Mouse (Mus musculus): ENCODE measurements around the gene Gjc2. TPM values are rescaled to one million over a fixed set of nuclear protein-coding genes. Genes with fewer than 3 reads are reported as not detected.

The Gjc2 gene
- polyA plus RNA-seq, 1 experiment from 2014 or later: 0.55 TPM

- ATAC-seq (replicated peaks; ENCODE audit: low FRiP score, low TSS enrichment, low read depth) (no peak), DNase-seq (ENCODE audit: low spot score) (no peak)
- no peak overlapping the region for H3K27ac ChIP-seq (ENCODE audit: low read depth)
- H3K36me3 ChIP-seq (ENCODE audit: control insufficient read depth, insufficient read depth, low read length): no peaks in the 10 kb centered on the region
- peaks cover 15% of the 10 kb centered on the region for H3K27me3 ChIP-seq (replicated peaks; ENCODE audit: control insufficient read depth, insufficient read depth, low read length)
- H3K9me3 ChIP-seq (ENCODE audit: control insufficient read depth, low read length): no peaks in the 10 kb centered on the region
- WGBS: 70% methylated on average over 4 of the region's 4 CpGs
- H3K4me2 ChIP-seq (ENCODE audit: low read length): no peak overlapping the region
- H3K4me3 ChIP-seq (ENCODE audit: low read depth, low read length): no peak overlapping the region
- H3K9ac ChIP-seq (ENCODE audit: low read length): no peak overlapping the region
- H3K4me1 ChIP-seq (replicated peaks; ENCODE audit: control insufficient read depth, insufficient read depth, low read length): no peaks in the 10 kb centered on the region
Measured at GRCm38 (mm10) chr11:59170549-59170948, 12.5 kb downstream of the Gjc2 start.

- Histone ChIP-seq H3K27me3 (replicated peaks; ENCODE audit: control insufficient read depth, insufficient read depth, low read length) (peaks cover 8% of the 10 kb centered on the region), H3K36me3 (ENCODE audit: control insufficient read depth, insufficient read depth, low read length) (no peaks in the 10 kb centered on the region), H3K9me3 (ENCODE audit: control insufficient read depth, low read length) (no peaks in the 10 kb centered on the region), H3K4me3 (ENCODE audit: low read depth, low read length) (no peak overlapping the region), H3K27ac (ENCODE audit: low read depth) (no peak overlapping the region), H3K9ac (ENCODE audit: low read length) (no peak overlapping the region), H3K4me2 (ENCODE audit: low read length) (no peak overlapping the region), H3K4me1 (replicated peaks; ENCODE audit: control insufficient read depth, insufficient read depth, low read length) (no peaks in the 10 kb centered on the region)
- 50% methylated on average over 3 of the region's 3 CpGs for WGBS
- ATAC-seq (replicated peaks; ENCODE audit: low FRiP score, low TSS enrichment, low read depth): no peak
- no peak for DNase-seq (ENCODE audit: low spot score)
Measured at GRCm38 (mm10) chr11:59169807-59170206, 13.2 kb downstream of the Gjc2 start.

DNA sequence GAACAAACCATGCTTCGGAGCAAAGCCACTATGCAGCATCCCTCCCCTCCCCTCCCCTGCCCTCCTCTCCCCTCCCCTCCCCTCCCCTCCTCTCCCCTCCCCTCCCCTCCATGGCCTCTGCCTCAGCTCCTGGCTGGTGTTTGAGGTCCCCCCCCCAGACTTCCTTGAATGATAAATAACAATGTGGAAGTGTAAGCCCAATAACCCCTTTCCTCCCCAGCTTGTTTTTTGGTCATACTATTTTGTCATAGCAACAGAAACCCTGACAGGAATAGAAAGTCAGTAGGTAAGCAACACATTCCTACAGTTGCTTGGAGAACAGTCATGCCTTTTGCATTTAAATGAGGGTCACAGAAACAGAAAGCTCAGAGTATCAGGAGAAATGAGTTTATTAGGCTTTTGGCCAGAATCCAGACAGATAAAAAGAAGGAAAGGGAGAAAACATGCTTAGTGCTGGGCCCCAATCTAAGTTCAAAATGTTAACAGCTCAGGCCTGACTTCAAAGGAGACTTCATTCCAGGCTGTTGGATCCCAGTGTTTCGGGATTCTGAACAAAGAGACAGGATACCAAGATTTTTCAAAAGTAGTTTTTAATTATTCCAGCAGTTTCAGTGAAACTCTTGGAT lies 17.3 kb downstream of the Gjc2 start:
- Histone ChIP-seq H3K4me2 (ENCODE audit: low read length) (no peak overlapping the region), H3K9me3 (ENCODE audit: control insufficient read depth, low read length) (no peaks in the 10 kb centered on the region), H3K4me1 (replicated peaks; ENCODE audit: control insufficient read depth, insufficient read depth, low read length) (peaks cover 10% of the 10 kb centered on the region), H3K36me3 (ENCODE audit: control insufficient read depth, insufficient read depth, low read length) (no peaks in the 10 kb centered on the region), H3K27me3 (replicated peaks; ENCODE audit: control insufficient read depth, insufficient read depth, low read length) (no peaks in the 10 kb centered on the region), H3K9ac (ENCODE audit: low read length) (no peak overlapping the region), H3K27ac (ENCODE audit: low read depth) (no peak overlapping the region), H3K4me3 (ENCODE audit: low read depth, low read length) (no peak overlapping the region)
- 64% methylated on average over 2 of the region's 2 CpGs for WGBS
- DNase-seq (ENCODE audit: low spot score): no peak
- no peak for ATAC-seq (replicated peaks; ENCODE audit: low FRiP score, low TSS enrichment, low read depth)

DNA sequence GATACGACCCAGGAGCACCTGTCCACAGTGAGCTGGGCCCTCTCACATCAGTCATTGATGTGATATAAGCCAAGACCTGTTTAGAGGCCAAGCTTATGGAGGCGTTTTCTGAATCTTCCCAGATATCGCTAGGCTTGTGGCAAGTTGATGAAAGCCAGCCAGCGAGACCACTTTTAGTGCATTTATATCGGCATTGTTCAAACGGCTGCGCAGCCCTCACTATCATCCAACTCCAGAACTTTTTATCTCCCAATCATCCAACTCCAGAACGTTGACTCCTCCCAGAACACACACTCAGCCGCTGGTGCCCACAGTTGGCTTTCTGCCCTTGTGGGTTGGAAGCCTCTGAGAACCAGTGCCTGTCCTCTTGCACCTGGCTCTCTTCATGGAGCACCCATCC lies 18.6 kb downstream of the Gjc2 start:
- 74% methylated on average over 9 of the region's 9 CpGs for WGBS
- no peak for DNase-seq (ENCODE audit: low spot score)
- Histone ChIP-seq H3K27ac (ENCODE audit: low read depth) (peak overlapping the region; percentile 98), H3K4me2 (ENCODE audit: low read length) (peak overlapping the region; percentile 79), H3K4me1 (replicated peaks; ENCODE audit: control insufficient read depth, insufficient read depth, low read length) (peaks cover 10% of the 10 kb centered on the region), H3K27me3 (replicated peaks; ENCODE audit: control insufficient read depth, insufficient read depth, low read length) (no peaks in the 10 kb centered on the region), H3K36me3 (ENCODE audit: control insufficient read depth, insufficient read depth, low read length) (no peaks in the 10 kb centered on the region), H3K9me3 (ENCODE audit: control insufficient read depth, low read length) (no peaks in the 10 kb centered on the region), H3K4me3 (ENCODE audit: low read depth, low read length) (peak overlapping the region; percentile 73; the same call in 1 of the 2 replicates), H3K9ac (ENCODE audit: low read length) (no peak overlapping the region)
- ATAC-seq (replicated peaks; ENCODE audit: low FRiP score, low TSS enrichment, low read depth): no peak

DNA sequence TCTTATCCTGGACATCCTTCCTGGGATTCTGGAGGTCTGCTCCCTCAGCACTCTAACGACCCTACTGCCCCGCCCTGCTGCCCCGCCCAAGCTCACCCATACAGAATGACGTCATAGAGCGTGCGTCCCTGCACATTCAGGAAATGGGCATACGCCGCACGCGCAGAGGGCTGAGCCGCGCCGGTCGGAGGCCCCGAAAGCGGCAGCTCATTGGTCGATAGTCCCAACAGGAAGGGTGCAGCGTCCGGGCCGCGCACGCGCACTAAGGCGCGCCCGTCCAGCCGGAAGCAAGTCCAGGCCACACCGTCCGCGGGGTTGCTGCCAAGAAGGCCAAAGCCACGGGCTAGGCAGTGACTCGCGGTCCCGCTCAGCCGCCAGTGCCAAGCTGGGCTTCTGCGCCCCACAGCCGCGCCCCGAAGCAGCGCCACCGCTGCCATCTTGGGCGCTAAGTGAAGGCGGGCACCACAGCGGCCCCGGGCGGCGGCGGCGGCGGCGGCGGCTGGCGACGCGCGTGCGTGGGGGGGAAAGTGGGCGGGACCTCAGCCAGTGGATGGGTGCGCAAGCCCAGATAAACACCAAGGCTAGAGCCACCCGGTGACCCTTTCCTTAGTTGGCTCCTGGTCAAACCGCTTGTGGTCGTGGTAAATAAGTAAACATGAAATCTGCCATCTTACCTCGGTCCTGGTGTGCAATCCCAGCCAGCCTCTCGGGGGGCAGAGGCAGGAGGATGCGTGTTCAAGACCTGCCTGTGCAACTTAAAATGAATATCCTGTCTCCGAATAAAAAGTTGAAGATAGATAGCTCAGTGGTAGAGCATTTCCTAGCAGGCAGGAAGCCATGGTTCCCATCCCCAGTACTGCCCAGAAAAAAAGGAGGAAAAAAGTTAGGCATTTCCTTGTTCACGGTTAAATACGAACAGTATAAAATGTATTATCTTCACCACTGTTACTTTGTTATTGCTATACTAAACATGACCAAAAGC lies 19.5 kb downstream of the Gjc2 start, which contains the start of gene Iba57:
Gene Iba57, minus strand, starts transcription at position 485 of the 982 bp plus-strand sequence.
- WGBS: 2% methylated on average over 68 of the region's 68 CpGs

DNA sequence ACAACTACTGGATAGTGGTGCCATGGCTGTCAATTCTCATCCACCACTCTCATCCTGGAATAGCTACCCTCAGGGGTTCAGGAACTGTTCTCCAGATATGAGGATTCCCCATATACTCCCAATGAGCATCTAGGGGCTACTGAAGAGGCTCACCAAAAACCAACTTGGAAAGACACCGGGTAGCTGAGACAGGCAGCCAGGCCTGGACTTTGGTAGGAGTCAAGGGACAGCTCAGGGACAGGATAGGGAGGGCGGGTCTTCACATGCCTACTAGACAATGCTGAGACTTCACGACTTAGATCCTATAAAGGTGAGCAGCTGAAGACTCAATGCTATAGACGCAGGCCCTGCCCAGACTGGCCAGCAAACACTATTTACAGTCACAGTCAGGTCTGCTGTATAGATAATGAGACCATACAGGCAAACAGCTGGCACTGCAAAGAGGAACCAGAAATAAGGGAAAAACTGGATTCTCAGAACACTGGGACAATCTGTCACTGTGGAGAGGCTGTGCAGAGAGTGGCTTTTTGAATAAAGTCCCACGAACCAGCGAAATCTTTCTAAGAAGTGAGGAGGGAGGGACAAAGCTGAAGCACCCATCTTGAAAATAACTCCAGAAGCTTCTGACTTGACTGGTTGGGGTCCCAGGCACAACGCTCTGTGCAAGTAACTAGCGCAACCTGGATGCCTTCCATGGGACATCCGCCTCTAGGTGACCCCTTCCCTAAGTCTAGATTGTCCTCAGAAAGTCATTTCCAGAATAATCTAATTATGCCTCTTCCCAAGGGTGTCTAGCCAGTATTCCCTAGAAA lies 20.4 kb downstream of the Gjc2 start:
- Histone ChIP-seq H3K4me3 (ENCODE audit: low read depth, low read length) (peak overlapping the region; percentile 73), H3K4me2 (ENCODE audit: low read length) (peak overlapping the region; percentile 79)

More for the DNA sequence above, 19.5 kb downstream of the Gjc2 start, which contains the start of gene Iba57:
- Histone ChIP-seq H3K9ac (ENCODE audit: low read length) (peak within 1 kb of the TSS; percentile 87), H3K4me3 (ENCODE audit: low read depth, low read length) (peak within 1 kb of the TSS; percentile 73), H3K36me3 (ENCODE audit: control insufficient read depth, insufficient read depth, low read length) (no peaks in the 10 kb centered on the region), H3K4me1 (replicated peaks; ENCODE audit: control insufficient read depth, insufficient read depth, low read length) (peaks cover 10% of the 10 kb centered on the region), H3K27ac (ENCODE audit: low read depth) (peak within 1 kb of the TSS; percentile 98), H3K9me3 (ENCODE audit: control insufficient read depth, low read length) (no peaks in the 10 kb centered on the region), H3K4me2 (ENCODE audit: low read length) (peak within 1 kb of the TSS; percentile 79), H3K27me3 (replicated peaks; ENCODE audit: control insufficient read depth, insufficient read depth, low read length) (no peaks in the 10 kb centered on the region)
- ATAC-seq (replicated peaks; ENCODE audit: low FRiP score, low TSS enrichment, low read depth) (peak; percentile 99), DNase-seq (ENCODE audit: low spot score) (peak; percentile 98)

GRCm38 (mm10) chr11:59161398-59161797 lies 21.6 kb downstream of the Gjc2 start:
- H3K4me1 ChIP-seq (replicated peaks; ENCODE audit: control insufficient read depth, insufficient read depth, low read length): peaks cover 10% of the 10 kb centered on the region
- H3K27ac ChIP-seq (ENCODE audit: low read depth): no peak overlapping the region
- no peak overlapping the region for H3K4me2 ChIP-seq (ENCODE audit: low read length)
- no peak overlapping the region for H3K4me3 ChIP-seq (ENCODE audit: low read depth, low read length)
- ATAC-seq (replicated peaks; ENCODE audit: low FRiP score, low TSS enrichment, low read depth) (no peak), DNase-seq (ENCODE audit: low spot score) (no peak)
- no peaks in the 10 kb centered on the region for H3K9me3 ChIP-seq (ENCODE audit: control insufficient read depth, low read length)
- peaks cover 13% of the 10 kb centered on the region for H3K36me3 ChIP-seq (ENCODE audit: control insufficient read depth, insufficient read depth, low read length)
- WGBS: 69% methylated on average over 5 of the region's 5 CpGs
- H3K27me3 ChIP-seq (replicated peaks; ENCODE audit: control insufficient read depth, insufficient read depth, low read length): no peaks in the 10 kb centered on the region
- no peak overlapping the region for H3K9ac ChIP-seq (ENCODE audit: low read length)

More for the DNA sequence above, 20.4 kb downstream of the Gjc2 start:
- peak overlapping the region; percentile 87 for H3K9ac ChIP-seq (ENCODE audit: low read length)
- DNase-seq (ENCODE audit: low spot score) (no peak), ATAC-seq (replicated peaks; ENCODE audit: low FRiP score, low TSS enrichment, low read depth) (peak; percentile 1; the same call in 1 of the 2 replicates)
- H3K4me1 ChIP-seq (replicated peaks; ENCODE audit: control insufficient read depth, insufficient read depth, low read length): peaks cover 10% of the 10 kb centered on the region
- peaks cover 7% of the 10 kb centered on the region for H3K36me3 ChIP-seq (ENCODE audit: control insufficient read depth, insufficient read depth, low read length)
- no peaks in the 10 kb centered on the region for H3K27me3 ChIP-seq (replicated peaks; ENCODE audit: control insufficient read depth, insufficient read depth, low read length)
- H3K9me3 ChIP-seq (ENCODE audit: control insufficient read depth, low read length): no peaks in the 10 kb centered on the region
- WGBS: 56% methylated on average over 9 of the region's 9 CpGs
- peak overlapping the region; percentile 98 for H3K27ac ChIP-seq (ENCODE audit: low read depth)

- ATAC-seq (replicated peaks; ENCODE audit: low FRiP score, low TSS enrichment, low read depth): no peak
- H3K4me3 ChIP-seq (ENCODE audit: low read depth, low read length): no peak overlapping the region
- no peaks in the 10 kb centered on the region for H3K9me3 ChIP-seq (ENCODE audit: control insufficient read depth, low read length)
- peaks cover 10% of the 10 kb centered on the region for H3K4me1 ChIP-seq (replicated peaks; ENCODE audit: control insufficient read depth, insufficient read depth, low read length)
- H3K36me3 ChIP-seq (ENCODE audit: control insufficient read depth, insufficient read depth, low read length): peaks cover 13% of the 10 kb centered on the region
- H3K4me2 ChIP-seq (ENCODE audit: low read length): no peak overlapping the region
- no peak for DNase-seq (ENCODE audit: low spot score)
- H3K9ac ChIP-seq (ENCODE audit: low read length): no peak overlapping the region
- H3K27ac ChIP-seq (ENCODE audit: low read depth): no peak overlapping the region
- H3K27me3 ChIP-seq (replicated peaks; ENCODE audit: control insufficient read depth, insufficient read depth, low read length): no peaks in the 10 kb centered on the region
- 88% methylated on average over 4 of the region's 4 CpGs for WGBS
Measured at GRCm38 (mm10) chr11:59159558-59159957, 23.5 kb downstream of the Gjc2 start.

Measured in intestine, embryonic 14.5 days (tissue).